Mouse (Mus musculus) lung, postnatal 14 days (tissue): ENCODE data around the gene 9230104L09Rik.
A peak's percentile ranks its signal among the peaks of the same experiment; 100 is the strongest.

Experiments used
- DNase-seq: peaks from one replicate; pipeline ENCODE4 v3.0.0; 2021

The 9230104L09Rik gene

GRCm38 (mm10) chr2:148864966-148865365, at the start of gene 9230104L09Rik:
TSS of gene 9230104L09Rik (minus strand) at chr2:148865038.
- peak; percentile 23 for DNase-seq

- DNase-seq = peak; percentile 71
These were observed 37.4 kb upstream of the 9230104L09Rik start for GRCm38 (mm10) chr2:148902286-148902685.

GRCm38 (mm10) chr2:148900305-148900704, 35.5 kb upstream of the 9230104L09Rik start:
- no peak for DNase-seq

DNA sequence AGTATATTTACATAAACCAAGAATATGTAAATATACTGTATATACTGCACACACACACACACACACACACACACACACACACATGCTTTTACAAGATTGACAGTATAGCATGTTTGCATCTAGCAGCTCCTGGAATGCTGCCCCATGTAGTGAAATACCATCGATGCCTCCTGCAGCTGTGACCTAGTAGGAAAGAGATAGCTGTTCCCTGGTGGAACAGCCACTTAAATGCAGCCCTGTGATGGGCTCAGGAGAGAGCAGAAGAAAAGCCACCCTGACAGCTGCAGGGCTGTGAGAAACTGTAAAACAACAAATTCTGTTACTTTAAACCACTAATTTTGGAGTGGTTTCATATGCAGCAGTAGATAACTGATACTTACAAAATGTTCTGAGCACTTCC, 31.4 kb upstream of the 9230104L09Rik start:
- DNase-seq = no peak

DNA sequence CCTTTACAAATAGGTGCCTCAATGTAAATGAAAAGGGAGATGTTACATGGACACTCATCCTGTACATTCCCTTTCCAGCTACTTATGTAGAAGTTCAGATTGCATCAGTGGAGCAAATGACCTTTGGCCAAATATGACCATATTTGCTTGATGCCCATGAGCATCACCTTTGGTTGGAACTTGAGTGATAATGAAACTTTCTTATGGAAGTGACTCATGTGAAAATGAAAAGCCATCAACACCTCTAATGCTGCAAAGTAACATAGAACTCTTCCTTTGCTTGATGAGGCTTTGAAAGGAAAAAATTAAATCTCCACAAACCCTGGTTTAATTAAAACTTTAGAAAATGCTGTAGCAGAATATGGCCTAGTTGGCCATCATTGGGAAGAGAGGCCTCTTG, 28.3 kb upstream of the 9230104L09Rik start:
- no peak for DNase-seq

GRCm38 (mm10) chr2:148890021-148890851, 25.4 kb upstream of the 9230104L09Rik start:
- peak; percentile 21 for DNase-seq

GRCm38 (mm10) chr2:148889331-148890010, 24.6 kb upstream of the 9230104L09Rik start:
- no peak for DNase-seq

GRCm38 (mm10) chr2:148888872-148889271, 24.0 kb upstream of the 9230104L09Rik start:
- no peak for DNase-seq

- DNase-seq = no peak
These were observed 19.9 kb upstream of the 9230104L09Rik start for GRCm38 (mm10) chr2:148884738-148885137.

GRCm38 (mm10) chr2:148879199-148879598, 14.4 kb upstream of the 9230104L09Rik start:
- DNase-seq = peak; percentile 45

- DNase-seq = no peak
These were observed 13.8 kb upstream of the 9230104L09Rik start for GRCm38 (mm10) chr2:148878641-148879130.

DNA sequence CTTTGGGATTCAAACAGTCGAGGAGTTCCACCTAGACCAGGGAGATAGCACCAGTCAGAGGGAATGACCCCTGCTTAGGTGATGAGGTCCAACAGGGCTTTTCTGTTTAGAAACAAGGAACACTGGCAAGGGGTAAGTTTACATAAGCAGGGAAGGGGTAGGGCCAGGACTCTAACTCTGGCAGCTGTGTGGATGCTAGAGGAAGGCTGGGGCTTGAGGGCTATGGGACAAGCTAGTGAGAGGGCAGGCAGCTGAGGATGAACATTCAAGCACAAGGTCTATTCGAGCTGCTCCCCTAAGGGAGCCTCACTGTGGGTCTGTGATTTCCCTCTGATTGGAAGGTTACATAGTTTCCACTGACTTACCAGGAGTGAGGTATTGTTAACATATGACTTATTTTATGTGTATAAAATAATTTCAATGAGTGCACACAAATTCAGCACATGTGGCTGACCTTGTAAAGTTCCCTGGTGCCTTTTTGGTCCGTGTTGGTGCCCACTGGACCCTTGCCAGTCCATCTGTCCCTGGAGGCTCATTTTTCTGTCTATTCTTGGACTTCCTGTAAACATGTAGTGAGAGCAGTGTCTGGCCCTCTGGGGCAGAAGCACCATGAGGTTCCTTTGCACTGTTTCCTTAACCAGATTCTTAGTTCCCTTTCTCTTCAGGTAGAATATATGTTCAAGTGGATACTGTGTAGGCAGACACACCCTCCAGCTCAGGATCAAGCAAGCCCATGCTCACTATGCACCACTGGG, 12.4 kb upstream of the 9230104L09Rik start:
- peak; percentile 57 for DNase-seq

DNA sequence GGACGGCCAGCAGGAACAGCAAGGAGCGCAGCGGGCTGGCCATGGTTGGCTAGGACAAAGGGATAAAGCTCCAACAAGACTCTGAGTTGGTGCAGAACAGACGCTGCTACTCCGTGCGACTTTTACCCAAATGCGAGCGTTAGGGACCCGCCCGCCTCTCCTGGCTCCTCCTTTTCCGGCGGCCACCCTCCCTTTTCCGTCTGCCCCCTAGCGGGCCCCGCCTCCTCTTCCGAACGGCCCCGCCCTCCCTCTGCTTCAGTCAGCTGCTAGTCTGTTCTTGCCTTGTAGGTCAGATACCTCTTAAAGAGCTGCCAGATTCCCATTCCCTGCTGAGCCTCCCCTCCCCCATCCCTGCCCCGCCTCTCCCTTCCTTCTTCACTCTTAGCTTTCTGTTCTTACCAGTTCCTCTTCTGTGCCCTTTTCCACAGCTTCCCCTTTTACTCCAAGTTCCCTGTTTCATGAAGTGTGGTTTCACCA, 10.5 kb upstream of the 9230104L09Rik start, which contains the start of gene Cst3:
Gene Cst3, minus strand, starts transcription at position 358 of the 477 bp plus-strand sequence.
- peak; percentile 96 for DNase-seq

- peak; percentile 34 for DNase-seq
These were observed 9.9 kb upstream of the 9230104L09Rik start for GRCm38 (mm10) chr2:148874617-148875334.

GRCm38 (mm10) chr2:148874224-148874616, 9.4 kb upstream of the 9230104L09Rik start:
- no peak for DNase-seq

DNA sequence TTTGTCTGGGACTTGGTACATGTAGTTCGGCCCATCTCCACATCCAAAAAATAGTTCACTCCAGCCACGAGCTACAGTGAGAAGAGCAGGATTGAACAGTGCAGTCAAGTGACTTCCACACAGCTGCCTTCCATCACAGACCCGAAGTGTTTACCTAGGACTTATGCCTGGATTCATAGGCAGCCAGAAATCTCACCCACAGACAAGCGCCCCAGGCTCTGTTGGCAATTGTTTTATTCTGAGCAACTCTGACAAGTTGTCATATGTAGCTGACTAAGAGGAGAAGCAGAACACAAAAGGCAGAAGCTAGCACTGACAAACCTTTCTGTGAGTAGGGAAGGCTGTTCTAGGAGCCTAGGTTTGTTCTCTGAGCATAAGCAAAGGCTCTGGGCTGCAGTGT, 8.0 kb upstream of the 9230104L09Rik start:
- peak; percentile 28 for DNase-seq

GRCm38 (mm10) chr2:148870526-148870925, 5.7 kb upstream of the 9230104L09Rik start:
- DNase-seq = no peak

GRCm38 (mm10) chr2:148868959-148869358, 4.1 kb upstream of the 9230104L09Rik start:
- DNase-seq = no peak

DNA sequence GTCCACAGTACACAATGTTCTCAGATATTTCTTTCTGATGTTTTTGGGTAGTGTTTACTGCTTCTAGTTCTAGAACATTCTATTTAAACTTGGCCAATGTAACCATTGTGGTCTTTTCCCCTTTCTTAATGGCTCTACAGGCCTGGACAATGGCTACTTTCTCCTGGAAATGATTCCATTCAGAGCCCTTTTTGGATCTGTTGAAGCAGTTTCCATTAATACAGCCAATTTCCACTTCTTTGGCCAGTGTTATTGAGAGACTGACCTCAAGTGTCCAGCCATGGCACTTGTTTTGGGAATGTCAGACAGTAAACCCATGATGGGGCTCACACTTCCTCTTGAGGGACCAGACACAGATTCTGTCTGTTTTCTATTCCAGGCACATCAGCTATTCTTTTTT, 3.1 kb downstream of the 9230104L09Rik start:
- DNase-seq = no peak

GRCm38 (mm10) chr2:148860993-148861392, 3.8 kb downstream of the 9230104L09Rik start:
- DNase-seq = no peak

DNA sequence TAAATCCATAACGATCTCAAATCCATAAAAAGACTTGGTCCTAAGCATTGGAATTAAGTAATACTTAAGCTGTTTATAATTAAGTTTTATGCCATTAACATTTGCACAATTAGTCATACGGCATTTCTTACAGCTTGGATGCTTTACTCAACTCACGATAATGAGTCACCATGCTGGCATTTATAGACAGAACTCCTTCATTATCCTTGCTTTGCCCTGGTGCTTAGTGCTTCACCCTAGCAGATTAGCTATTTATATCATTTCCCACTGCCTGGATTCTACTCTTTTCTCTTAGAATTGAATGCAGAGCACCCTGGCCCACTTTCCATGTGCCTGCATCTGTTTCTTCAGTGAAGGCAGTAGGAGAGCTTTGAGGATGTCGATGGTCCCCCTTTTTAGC, 7.3 kb downstream of the 9230104L09Rik start:
- no peak for DNase-seq
